Mouse (Mus musculus) liver, embryonic 14.5 days (tissue): Measurements from ENCODE around the gene Rnaseh2c.

Source experiments
- CTCF ChIP-seq: IDR thresholded peaks from 2 replicates; pipeline ENCODE4 v1.5.1; 2016; ENCODE audit warnings: antibody characterized with exemption, low read depth, control low read depth
- EP300 ChIP-seq: IDR thresholded peaks from 2 replicates; pipeline ENCODE4 v1.6.1; 2016; ENCODE audit warnings: antibody characterized with exemption, low read depth

GRCm38 (mm10) chr19:5607705-5608410 lies 6.2 kb downstream of the Rnaseh2c start:
- TF ChIP-seq CTCF (no peak), EP300 (no peak)
